Mouse (Mus musculus) liver (tissue): ENCODE data around the gene Nudcd3.
A peak's percentile ranks its signal among the peaks of the same experiment; 100 is the strongest.

Experiments
- DNase-seq: peaks from one replicate; pipeline ENCODE4 v3.0.0-alpha.2; 2020; ENCODE audit warnings: mixed read lengths

Nudcd3 gene

GRCm38 (mm10) chr11:6200087-6200569 is at the start of gene Nudcd3:
TSS of gene Nudcd3 (minus strand) at chr11:6200415.
- peak; percentile 86 for DNase-seq

GRCm38 (mm10) chr11:6244707-6245106 is 44.5 kb upstream of the Nudcd3 start:
- no peak for DNase-seq

- DNase-seq, result no peak
These were observed 32.8 kb upstream of the Nudcd3 start for GRCm38 (mm10) chr11:6233025-6233424.

DNA sequence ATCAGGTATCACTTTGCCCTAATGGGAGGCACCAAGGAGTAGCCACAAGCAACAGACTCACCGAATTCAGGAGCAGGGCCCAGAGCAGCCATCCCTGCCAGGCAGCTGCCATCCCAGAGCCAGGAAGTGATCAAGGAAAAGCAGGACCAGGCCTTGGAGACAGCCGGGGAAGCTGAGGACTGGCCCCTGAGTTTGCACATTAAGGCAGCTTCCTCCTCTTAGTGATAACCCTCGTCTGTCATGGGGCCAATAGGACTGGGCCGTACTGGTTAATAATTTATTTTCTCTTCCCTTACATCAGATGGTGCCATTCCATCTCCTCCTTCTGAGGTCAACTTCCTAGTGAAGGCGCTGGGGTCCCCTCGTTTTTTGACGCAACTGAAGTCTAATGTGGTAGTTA is 29.8 kb upstream of the Nudcd3 start, which contains the start of gene Npc1l1:
TSS of gene Npc1l1 (minus strand) at position 132 of the 400 bp plus-strand sequence.
- no peak for DNase-seq

- DNase-seq, result no peak
These were observed 24.5 kb upstream of the Nudcd3 start for GRCm38 (mm10) chr11:6224541-6225229.

DNA sequence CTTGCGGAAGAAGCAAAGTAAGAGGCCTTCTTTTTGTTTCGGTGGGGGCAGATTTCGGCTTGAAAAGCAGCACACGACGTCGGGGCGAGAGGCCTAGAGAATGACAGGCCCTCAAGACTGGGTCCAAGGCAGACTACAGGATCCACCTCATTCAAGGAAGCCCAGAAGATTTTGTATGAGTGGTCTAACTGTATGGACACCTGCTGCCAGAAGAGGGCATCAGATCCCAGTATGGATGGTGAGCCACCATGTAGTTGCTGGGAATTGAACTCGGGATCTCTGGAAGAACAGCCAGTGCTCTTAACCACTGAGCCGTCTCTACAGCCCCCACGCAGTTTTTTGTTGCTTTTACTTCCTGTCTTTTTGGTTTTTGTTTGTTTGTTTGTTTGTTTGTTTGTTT is 22.0 kb upstream of the Nudcd3 start:
- DNase-seq, result no peak

- DNase-seq, result no peak
These were observed 19.8 kb upstream of the Nudcd3 start for GRCm38 (mm10) chr11:6219967-6220366.

GRCm38 (mm10) chr11:6218189-6218896 is 18.1 kb upstream of the Nudcd3 start:
- no peak for DNase-seq

GRCm38 (mm10) chr11:6216834-6217233 is 16.6 kb upstream of the Nudcd3 start:
- no peak for DNase-seq

- DNase-seq, result no peak
These were observed 7.9 kb upstream of the Nudcd3 start for GRCm38 (mm10) chr11:6208158-6208557.

GRCm38 (mm10) chr11:6207090-6207489 is 6.9 kb upstream of the Nudcd3 start:
- no peak for DNase-seq

- DNase-seq, result no peak
These were observed 355 bp upstream of the Nudcd3 start for GRCm38 (mm10) chr11:6200570-6200969.

GRCm38 (mm10) chr11:6199410-6200086 is 667 bp downstream of the Nudcd3 start, which contains the start of gene A730071L15Rik:
TSS of gene A730071L15Rik (plus strand) at chr11:6200029.
- no peak for DNase-seq

DNA sequence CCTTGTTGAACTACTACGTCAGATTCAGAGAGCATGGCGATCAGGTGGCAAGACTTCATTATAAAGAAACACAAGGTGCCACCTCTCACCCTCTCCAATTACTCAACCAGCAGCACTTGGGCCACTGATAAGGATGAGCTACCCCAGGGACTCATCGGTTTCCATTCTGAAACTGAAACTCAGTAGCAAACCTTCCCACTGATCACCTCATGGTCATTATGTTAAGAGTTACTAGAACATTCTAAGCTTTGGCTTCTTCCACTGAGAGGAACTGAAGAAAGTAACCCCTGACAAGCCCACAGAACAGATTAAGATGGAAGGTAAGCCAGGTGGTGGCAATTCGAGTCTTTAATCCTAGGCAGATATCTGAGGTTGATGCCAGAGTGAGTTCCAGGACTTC is 1.8 kb downstream of the Nudcd3 start:
- DNase-seq, result no peak

DNA sequence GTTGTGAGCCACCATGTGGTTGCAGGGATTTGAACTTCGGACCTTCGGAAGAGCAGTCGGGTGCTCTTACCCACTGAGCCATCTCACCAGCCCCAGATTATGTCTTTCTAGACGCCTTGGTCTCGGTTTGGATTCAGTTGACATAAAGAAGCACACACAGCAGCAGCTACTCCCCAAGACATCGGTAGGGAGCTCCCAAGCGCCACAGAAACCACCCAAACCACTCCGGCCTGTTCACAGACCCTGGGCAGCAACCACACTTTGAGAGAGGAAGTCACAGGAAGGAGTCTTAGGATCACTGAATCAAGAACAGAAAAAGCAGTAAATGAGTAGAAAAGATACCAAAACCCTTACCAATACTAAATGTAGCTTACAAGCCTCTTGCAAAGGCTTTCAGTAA is 3.4 kb downstream of the Nudcd3 start:
- DNase-seq, result no peak

GRCm38 (mm10) chr11:6187878-6188277 is 12.3 kb downstream of the Nudcd3 start:
- peak; percentile 74 for DNase-seq

DNA sequence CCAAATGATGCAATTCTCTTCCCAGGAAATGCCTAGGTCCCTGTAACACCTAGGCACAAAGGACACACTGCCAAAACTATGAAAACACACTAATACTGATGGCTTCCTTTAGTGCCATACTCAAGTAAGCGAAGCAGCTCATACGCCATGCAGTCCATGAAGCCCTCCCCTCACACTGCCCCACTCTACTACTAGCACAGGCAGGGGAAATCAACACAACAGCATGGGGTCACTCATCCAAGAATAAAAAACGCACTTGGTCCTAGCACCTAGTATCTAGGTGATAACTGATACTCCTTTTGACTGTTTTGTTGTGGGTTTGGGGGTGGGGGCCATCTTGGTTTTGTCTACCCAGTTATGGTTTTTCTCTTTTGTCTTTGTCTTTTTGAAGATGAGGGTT is 12.8 kb downstream of the Nudcd3 start:
- DNase-seq, result no peak

GRCm38 (mm10) chr11:6184202-6184935 is 15.8 kb downstream of the Nudcd3 start:
- DNase-seq, result peak; percentile 20

DNA sequence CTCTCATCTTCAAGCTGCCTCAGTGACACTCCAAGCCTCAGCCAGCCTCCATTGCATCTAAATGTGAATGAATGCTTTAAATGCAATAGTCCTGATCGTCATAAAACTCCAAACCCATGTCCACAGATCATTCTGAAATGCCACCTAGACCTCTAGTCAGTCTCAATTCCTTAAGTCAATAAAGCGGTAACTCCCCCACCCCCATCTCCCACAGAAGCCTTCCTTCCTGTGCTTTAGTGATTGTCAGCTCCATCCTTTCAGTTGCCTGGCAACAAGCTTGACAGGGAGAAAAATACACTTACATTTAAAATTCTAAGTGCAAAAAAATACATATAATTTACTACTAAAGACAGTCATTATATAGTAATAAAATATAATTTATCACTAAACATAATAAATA is 17.0 kb downstream of the Nudcd3 start:
- DNase-seq, result no peak

DNA sequence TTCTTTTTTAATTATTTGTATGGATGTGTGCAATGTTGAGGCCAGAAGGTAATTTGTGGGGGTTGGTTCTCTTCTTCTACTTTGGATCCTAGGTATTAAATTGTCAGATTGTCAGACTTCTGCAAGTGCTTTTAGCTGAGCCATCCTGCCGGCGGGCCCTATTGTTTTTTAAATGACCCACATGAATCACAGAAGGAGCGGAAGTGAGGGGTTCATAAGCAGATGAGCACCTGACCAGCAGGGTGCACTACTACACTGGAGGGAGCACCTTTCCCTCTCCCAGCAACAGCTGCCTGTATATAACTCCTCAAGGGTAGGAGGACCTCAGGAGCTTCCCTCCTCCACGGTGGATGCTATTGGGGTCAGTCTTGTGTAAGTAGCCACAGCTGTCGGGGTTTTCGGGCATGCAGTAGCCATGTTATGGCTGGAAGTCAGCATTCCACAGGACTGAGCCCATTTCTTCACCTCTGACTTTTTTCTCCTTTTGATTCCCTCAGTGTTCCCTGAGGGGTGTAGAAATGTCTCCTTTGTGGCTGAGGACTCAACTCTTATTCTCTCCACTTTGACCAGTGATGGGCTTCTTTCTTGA is 19.3 kb downstream of the Nudcd3 start:
- DNase-seq, result no peak

- no peak for DNase-seq
These were observed 21.0 kb downstream of the Nudcd3 start for GRCm38 (mm10) chr11:6179194-6179593.

- no peak for DNase-seq
These were observed 21.5 kb downstream of the Nudcd3 start for GRCm38 (mm10) chr11:6178673-6179166.
